Mouse (Mus musculus): Measurements from ENCODE around the gene Eif3l.

Eif3l gene

GRCm38 (mm10) chr15:79123751-79124150, 48.8 kb downstream of the Eif3l start:
- in situ Hi-C loops (cut with MboI, MseI), result no loop called here

GRCm38 (mm10) chr15:79124331-79124875, 49.4 kb downstream of the Eif3l start:
- in situ Hi-C loops (cut with MboI, MseI), result no loop called here

- in situ Hi-C loops (cut with MboI, MseI), result no loop called here
Observed at GRCm38 (mm10) chr15:79126217-79126932, 51.4 kb downstream of the Eif3l start.

- in situ Hi-C loops (cut with MboI, MseI), result no loop called here
Observed at GRCm38 (mm10) chr15:79127101-79127500, 52.1 kb downstream of the Eif3l start.

- in situ Hi-C loops (cut with MboI, MseI), result no loop called here
Observed at GRCm38 (mm10) chr15:79128208-79128607, 53.2 kb downstream of the Eif3l start.

GRCm38 (mm10) chr15:79129311-79129710, 54.3 kb downstream of the Eif3l start:
- in situ Hi-C loops (cut with MboI, MseI), result no loop called here

- in situ Hi-C loops (cut with MboI, MseI), result no loop called here
Observed at GRCm38 (mm10) chr15:79130782-79131181, 55.8 kb downstream of the Eif3l start.

GRCm38 (mm10) chr15:79131442-79131841, 56.5 kb downstream of the Eif3l start:
- in situ Hi-C loops (cut with MboI, MseI), result no loop called here

GRCm38 (mm10) chr15:79133191-79133661, 58.2 kb downstream of the Eif3l start:
- in situ Hi-C loops (cut with MboI, MseI), result no loop called here

GRCm38 (mm10) chr15:79134496-79135270, 59.7 kb downstream of the Eif3l start:
- in situ Hi-C loops (cut with MboI, MseI), result no loop called here

GRCm38 (mm10) chr15:79135332-79135731, 60.4 kb downstream of the Eif3l start:
- in situ Hi-C loops (cut with MboI, MseI), result no loop called here

- in situ Hi-C loops (cut with MboI, MseI), result no loop called here
Observed at GRCm38 (mm10) chr15:79135783-79136575, 61.0 kb downstream of the Eif3l start.

GRCm38 (mm10) chr15:79139640-79140039, 64.7 kb downstream of the Eif3l start:
- in situ Hi-C loops (cut with MboI, MseI), result no loop called here

GRCm38 (mm10) chr15:79140866-79141565, 66.0 kb downstream of the Eif3l start, which contains the start of the genes Polr2f and 1700088E04Rik:
Polr2f (plus strand) TSS chr15:79141009.
1700088E04Rik (minus strand) TSS chr15:79141253.
- in situ Hi-C loops (cut with MboI, MseI), result no loop called here

- in situ Hi-C loops (cut with MboI, MseI), result no loop called here
Observed at GRCm38 (mm10) chr15:79141566-79141917, 66.6 kb downstream of the Eif3l start.

- in situ Hi-C loops (cut with MboI, MseI), result no loop called here
Observed at GRCm38 (mm10) chr15:79143316-79143715, 68.3 kb downstream of the Eif3l start.
